ENCODE assay signal across 8 mouse cellular contexts in the genomic region with DNA sequence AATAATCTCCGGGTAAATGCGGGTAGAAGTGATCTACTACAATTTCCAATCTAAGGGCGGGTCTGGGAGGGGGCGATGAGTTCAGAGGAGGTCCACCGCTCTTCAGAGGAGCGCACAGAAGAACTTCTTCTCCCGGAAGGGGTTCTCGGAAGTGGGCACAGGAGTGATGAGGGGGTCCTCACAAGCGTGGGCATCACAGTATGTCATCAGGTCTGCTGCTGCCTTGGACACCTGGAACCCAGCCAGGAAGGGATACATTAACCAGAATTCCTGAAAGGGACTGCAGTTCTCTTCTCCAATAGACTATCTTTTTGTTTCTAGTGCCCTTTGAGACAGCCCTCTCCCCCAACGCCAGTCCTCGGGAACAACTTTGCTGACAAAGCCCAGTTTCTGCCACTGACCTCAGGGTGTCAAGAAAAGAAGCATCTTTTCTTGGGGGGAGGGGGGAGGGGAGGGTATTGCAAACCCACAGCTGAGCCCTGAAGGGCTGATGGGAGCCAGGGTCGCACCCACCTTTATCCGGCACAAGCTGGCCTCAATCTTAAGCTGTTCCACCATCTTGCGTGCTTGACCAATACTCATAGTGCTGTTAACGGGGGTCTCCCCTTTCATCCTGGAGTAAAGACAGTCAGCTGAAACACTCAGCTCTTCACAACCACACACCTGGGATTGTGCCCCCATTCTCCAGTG. TPM values are rescaled to one million over a fixed set of nuclear protein-coding genes. Genes with fewer than 3 reads are reported as not detected.
DNase-seq lines count a peak whose midpoint lies in the region; ATAC-seq lines count a peak whose summit lies in the region.

No protein-coding gene starts in this region.

- H3K36me3 ChIP-seq in embryonic facial prominence, embryonic 12.5 days: peaks cover 29% of the 10 kb centered on the region
- peaks cover 43% of the 10 kb centered on the region for H3K36me3 ChIP-seq in hindbrain, embryonic 13.5 days
- H3K36me3 ChIP-seq in limb, embryonic 12.5 days: peaks cover 49% of the 10 kb centered on the region
- H3K36me3 ChIP-seq in midbrain, embryonic 16.5 days (ENCODE audit: control insufficient read depth, insufficient read depth, low read length): peaks cover 14% of the 10 kb centered on the region

- peak overlapping the region; percentile 97 for H3K27ac ChIP-seq in embryonic facial prominence, embryonic 12.5 days
- H3K27ac ChIP-seq in hindbrain, embryonic 13.5 days: peak overlapping the region; percentile 99
- H3K27ac ChIP-seq in limb, embryonic 12.5 days: peak overlapping the region; percentile 98
- H3K27ac ChIP-seq in midbrain, embryonic 16.5 days (ENCODE audit: low read length): peak overlapping the region; percentile 95

- peaks cover 31% of the 10 kb centered on the region for H3K4me1 ChIP-seq in embryonic facial prominence, embryonic 12.5 days
- H3K4me1 ChIP-seq in hindbrain, embryonic 13.5 days (replicated peaks): peaks cover 45% of the 10 kb centered on the region
- H3K4me1 ChIP-seq in limb, embryonic 12.5 days (replicated peaks): peaks cover 32% of the 10 kb centered on the region
- H3K4me1 ChIP-seq in midbrain, embryonic 16.5 days (ENCODE audit: control insufficient read depth, insufficient read depth, low read length): peaks cover 11% of the 10 kb centered on the region

- no peaks in the 10 kb centered on the region for H3K9me3 ChIP-seq in embryonic facial prominence, embryonic 12.5 days
- no peaks in the 10 kb centered on the region for H3K9me3 ChIP-seq in hindbrain, embryonic 13.5 days
- H3K9me3 ChIP-seq in limb, embryonic 12.5 days: no peaks in the 10 kb centered on the region
- no peaks in the 10 kb centered on the region for H3K9me3 ChIP-seq in midbrain, embryonic 16.5 days (replicated peaks; ENCODE audit: control insufficient read depth, low read length, poor library complexity, severe bottlenecking)

- H3K27me3 ChIP-seq in embryonic facial prominence, embryonic 12.5 days: no peaks in the 10 kb centered on the region
- H3K27me3 ChIP-seq in hindbrain, embryonic 13.5 days: no peaks in the 10 kb centered on the region
- no peaks in the 10 kb centered on the region for H3K27me3 ChIP-seq in limb, embryonic 12.5 days
- H3K27me3 ChIP-seq in midbrain, embryonic 16.5 days (ENCODE audit: control insufficient read depth, insufficient read depth, low read depth, low read length): no peaks in the 10 kb centered on the region

- H3K4me3 ChIP-seq in embryonic facial prominence, embryonic 12.5 days: peak overlapping the region; percentile 49
- peak overlapping the region; percentile 74 for H3K4me3 ChIP-seq in hindbrain, embryonic 13.5 days
- H3K4me3 ChIP-seq in limb, embryonic 12.5 days (replicated peaks): peak overlapping the region; percentile 52
- H3K4me3 ChIP-seq in midbrain, embryonic 16.5 days (ENCODE audit: low read depth, low read length): peak overlapping the region; percentile 67

- peak overlapping the region; percentile 79 for H3K4me2 ChIP-seq in embryonic facial prominence, embryonic 12.5 days (replicated peaks)
- H3K4me2 ChIP-seq in hindbrain, embryonic 13.5 days: peak overlapping the region; percentile 81
- peak overlapping the region; percentile 68 for H3K4me2 ChIP-seq in limb, embryonic 12.5 days
- peak overlapping the region; percentile 87 for H3K4me2 ChIP-seq in midbrain, embryonic 16.5 days (ENCODE audit: low read length)

- 21% methylated on average over 15 of the region's 15 CpGs for WGBS in embryonic facial prominence, embryonic 12.5 days
- WGBS in hindbrain, embryonic 13.5 days: 11% methylated on average over 15 of the region's 15 CpGs
- WGBS in limb, embryonic 12.5 days: 21% methylated on average over 15 of the region's 15 CpGs
- 4% methylated on average over 15 of the region's 15 CpGs for WGBS in midbrain, embryonic 16.5 days

- DNase-seq in embryo, embryonic 11 days: peak; percentile 39
- no peak for DNase-seq in embryo, embryonic 10.5 days (ENCODE audit: low spot score)
- peak; percentile 34 for DNase-seq in CD4-positive, CD25-positive, alpha-beta regulatory T cell, adult 2 months (ENCODE audit: low read depth, low spot score)
- no peak for DNase-seq in frontal cortex, postnatal 10 days (ENCODE audit: low spot score in 2 of 2)

- H3K9ac ChIP-seq in embryonic facial prominence, embryonic 12.5 days: peak overlapping the region; percentile 67
- H3K9ac ChIP-seq in hindbrain, embryonic 13.5 days: peak overlapping the region; percentile 94
- peak overlapping the region; percentile 76 for H3K9ac ChIP-seq in limb, embryonic 12.5 days (replicated peaks)
- H3K9ac ChIP-seq in midbrain, embryonic 16.5 days (ENCODE audit: low read depth, low read length): peak overlapping the region; percentile 92

- 0 out of 2 replicates have a peak, but pooled peaks have one; percentile 0 for ATAC-seq in embryonic facial prominence, embryonic 12.5 days (ENCODE audit: insufficient number of reproducible peaks, insufficient read depth, low FRiP score, low TSS enrichment)
- ATAC-seq in hindbrain, embryonic 13.5 days (ENCODE audit: low FRiP score): peak; percentile 18; the same call in 1 of the 2 replicates
- ATAC-seq in limb, embryonic 12.5 days (ENCODE audit: insufficient number of reproducible peaks, insufficient read depth, low FRiP score, low TSS enrichment, low read depth): no peak
- 0 out of 2 replicates have a peak, but pooled peaks have one; percentile 15 for ATAC-seq in midbrain, embryonic 16.5 days

RNA-seq across cellular contexts. Expression of a gene that starts 0.8 kb away (rescaled TPM):
- 30.5 and 38.9 TPM in 2 replicates for polyA plus RNA-seq in embryonic facial prominence, embryonic 12.5 days (2016; fragmentation: Nextera tagmentation; extraction: Ambion mirVana)
- polyA plus RNA-seq in hindbrain, embryonic 13.5 days (2015; fragmentation: Nextera tagmentation; extraction: Ambion mirVana): 346 and 374 TPM in 2 replicates
- 10.7 and 12.0 TPM in 2 replicates for polyA plus RNA-seq in limb, embryonic 12.5 days (2016; fragmentation: Nextera tagmentation; extraction: Ambion mirVana)
- 477 and 539 TPM in 2 replicates for polyA plus RNA-seq in midbrain, embryonic 16.5 days (2015; fragmentation: Nextera tagmentation; extraction: Ambion mirVana)

RNA-seq across cellular contexts. Expression of a gene that starts 0.9 kb away (rescaled TPM):
- 43.0 and 47.5 TPM in 2 replicates for polyA plus RNA-seq in embryonic facial prominence, embryonic 12.5 days (2016; fragmentation: Nextera tagmentation; extraction: Ambion mirVana)
- 82.9 and 84.0 TPM in 2 replicates for polyA plus RNA-seq in hindbrain, embryonic 13.5 days (2015; fragmentation: Nextera tagmentation; extraction: Ambion mirVana)
- polyA plus RNA-seq in limb, embryonic 12.5 days (2016; fragmentation: Nextera tagmentation; extraction: Ambion mirVana): 43.1 and 43.2 TPM in 2 replicates
- 101 and 105 TPM in 2 replicates for polyA plus RNA-seq in midbrain, embryonic 16.5 days (2015; fragmentation: Nextera tagmentation; extraction: Ambion mirVana)

RNA-seq across cellular contexts. Expression of a gene that starts 8.6 kb away (rescaled TPM):
- polyA plus RNA-seq in embryonic facial prominence, embryonic 12.5 days (2016; fragmentation: Nextera tagmentation; extraction: Ambion mirVana): not detected in 2 replicates
- not detected in 2 replicates for polyA plus RNA-seq in hindbrain, embryonic 13.5 days (2015; fragmentation: Nextera tagmentation; extraction: Ambion mirVana)
- not detected in 2 replicates for polyA plus RNA-seq in limb, embryonic 12.5 days (2016; fragmentation: Nextera tagmentation; extraction: Ambion mirVana)
- not detected in 2 replicates for polyA plus RNA-seq in midbrain, embryonic 16.5 days (2015; fragmentation: Nextera tagmentation; extraction: Ambion mirVana)

RNA-seq across cellular contexts. Expression of a gene that starts 12.4 kb away (rescaled TPM):
- polyA plus RNA-seq in embryonic facial prominence, embryonic 12.5 days (2016; fragmentation: Nextera tagmentation; extraction: Ambion mirVana): 0.18 and 0.77 TPM in 2 replicates
- polyA plus RNA-seq in hindbrain, embryonic 13.5 days (2015; fragmentation: Nextera tagmentation; extraction: Ambion mirVana): 1.0 and 1.3 TPM in 2 replicates
- 0.24 and 0.58 TPM in 2 replicates for polyA plus RNA-seq in limb, embryonic 12.5 days (2016; fragmentation: Nextera tagmentation; extraction: Ambion mirVana)
- polyA plus RNA-seq in midbrain, embryonic 16.5 days (2015; fragmentation: Nextera tagmentation; extraction: Ambion mirVana): 0.62 and 0.92 TPM in 2 replicates

RNA-seq across cellular contexts. Expression of a gene that starts 18.4 kb away (rescaled TPM):
- polyA plus RNA-seq in embryonic facial prominence, embryonic 12.5 days (2016; fragmentation: Nextera tagmentation; extraction: Ambion mirVana): 6.2 TPM in 2 replicates
- 5.8 and 6.3 TPM in 2 replicates for polyA plus RNA-seq in hindbrain, embryonic 13.5 days (2015; fragmentation: Nextera tagmentation; extraction: Ambion mirVana)
- polyA plus RNA-seq in limb, embryonic 12.5 days (2016; fragmentation: Nextera tagmentation; extraction: Ambion mirVana): 6.0 and 6.7 TPM in 2 replicates
- 5.3 and 6.2 TPM in 2 replicates for polyA plus RNA-seq in midbrain, embryonic 16.5 days (2015; fragmentation: Nextera tagmentation; extraction: Ambion mirVana)

Comparison
In these comparisons a context has a peak if more than half of its experiments do, and no peak if none do; other contexts are left out.
1. DNase-seq: peak in embryo, embryonic 11 days (single experiment) and CD4-positive, CD25-positive, alpha-beta regulatory T cell, adult 2 months (single experiment); none in embryo, embryonic 10.5 days (single experiment) and frontal cortex, postnatal 10 days (0 of 2).
2. Peak in every context shown above with its lines, with median percentiles within 50 percentile points of each other: H3K27ac ChIP-seq, H3K4me2 ChIP-seq, H3K4me3 ChIP-seq and H3K9ac ChIP-seq.